Mouse (Mus musculus): Measurements from ENCODE around the gene Fdxr. TPM values are rescaled to one million over a fixed set of nuclear protein-coding genes. Genes with fewer than 3 reads are reported as not detected.

Fdxr gene
- polyA plus RNA-seq, 1 experiment from 2014 or later: 17.8 TPM

DNA sequence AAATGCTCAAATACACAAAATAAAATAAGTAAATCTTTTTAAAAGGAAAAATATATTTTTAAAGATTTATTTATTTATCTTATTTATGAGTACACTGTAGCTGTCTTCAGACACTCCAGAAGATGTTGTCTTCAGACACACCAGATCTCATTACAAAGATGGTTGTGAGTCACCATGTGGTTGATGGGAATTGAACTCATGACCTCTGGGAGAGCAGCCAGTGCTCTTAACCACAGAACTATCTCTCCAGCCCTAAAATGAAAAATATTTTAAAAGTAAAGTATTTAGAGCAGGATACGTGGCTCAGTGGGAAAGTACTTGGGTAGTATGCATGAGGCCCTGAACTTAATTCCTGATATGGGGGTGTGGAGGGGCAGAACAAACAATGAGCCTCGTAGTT lies 24.5 kb upstream of the Fdxr start:
- H3K9ac ChIP-seq: no peak overlapping the region
- ATAC-seq (ENCODE audit: insufficient read depth, low FRiP score, low read depth): no peak
- 74% methylated on average over 2 of the region's 2 CpGs for WGBS
- no peak overlapping the region for H3K27ac ChIP-seq
- H3K4me1 ChIP-seq: peaks cover 4% of the 10 kb centered on the region; the same call in 1 of the 2 replicates
- no peak overlapping the region for H3K4me2 ChIP-seq
- no peaks in the 10 kb centered on the region for H3K36me3 ChIP-seq
- no peaks in the 10 kb centered on the region for H3K9me3 ChIP-seq
- H3K4me3 ChIP-seq (replicated peaks): no peak overlapping the region
- peaks cover 6% of the 10 kb centered on the region for H3K27me3 ChIP-seq (replicated peaks)

DNA sequence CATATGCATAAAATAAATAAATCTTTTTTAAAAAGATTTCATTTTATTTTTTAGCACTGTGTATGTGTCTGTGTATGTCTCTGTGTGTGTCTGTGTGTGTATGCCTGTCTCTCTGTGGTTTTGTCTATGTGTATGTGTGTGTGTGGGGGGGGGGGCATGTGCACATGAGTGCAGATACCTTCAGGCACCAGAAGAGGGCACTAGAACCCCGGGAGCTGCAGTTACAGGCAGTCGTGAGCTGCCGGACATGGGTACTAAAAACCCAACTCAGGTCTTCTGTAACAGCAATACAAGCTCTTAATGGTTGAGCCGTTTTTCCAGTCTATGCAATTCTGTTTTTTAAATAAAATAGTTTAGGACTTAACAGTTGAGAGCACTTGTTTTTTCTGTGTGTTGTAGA lies 23.9 kb upstream of the Fdxr start:
- Histone ChIP-seq H3K4me3 (replicated peaks) (no peak overlapping the region), H3K4me1 (peaks cover 4% of the 10 kb centered on the region; the same call in 1 of the 2 replicates), H3K4me2 (no peak overlapping the region), H3K36me3 (no peaks in the 10 kb centered on the region), H3K27me3 (replicated peaks) (peaks cover 6% of the 10 kb centered on the region), H3K27ac (no peak overlapping the region), H3K9me3 (no peaks in the 10 kb centered on the region), H3K9ac (no peak overlapping the region)
- WGBS: 87% methylated on average over 4 of the region's 4 CpGs
- ATAC-seq (ENCODE audit: insufficient read depth, low FRiP score, low read depth): no peak

DNA sequence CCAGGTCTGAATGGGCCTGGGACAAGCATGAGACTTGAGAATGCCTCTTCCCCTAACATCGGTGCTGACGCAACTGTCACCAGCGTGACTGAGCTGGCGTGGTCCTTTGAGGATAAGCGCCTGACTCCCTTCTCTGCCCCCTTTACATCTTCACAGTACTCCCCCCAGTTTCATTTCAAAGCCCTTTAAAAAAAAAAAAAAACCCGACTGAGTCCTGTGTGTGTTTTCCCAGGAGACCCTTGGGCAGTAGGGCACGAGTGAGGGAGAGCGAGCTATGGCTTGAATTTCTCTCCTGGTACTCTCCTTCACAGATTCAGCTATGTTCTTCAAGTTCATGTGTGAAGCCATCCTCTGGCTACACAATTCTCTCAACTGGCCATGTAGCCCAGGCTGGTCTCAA lies 21.3 kb upstream of the Fdxr start:
- H3K27ac ChIP-seq: no peak overlapping the region
- peaks cover 6% of the 10 kb centered on the region for H3K27me3 ChIP-seq (replicated peaks)
- no peaks in the 10 kb centered on the region for H3K9me3 ChIP-seq
- H3K4me3 ChIP-seq (replicated peaks): no peak overlapping the region
- ATAC-seq (ENCODE audit: insufficient read depth, low FRiP score, low read depth): no peak
- no peak overlapping the region for H3K4me2 ChIP-seq
- WGBS: 67% methylated on average over 8 of the region's 8 CpGs
- H3K36me3 ChIP-seq: no peaks in the 10 kb centered on the region
- no peak overlapping the region for H3K9ac ChIP-seq
- peaks cover 4% of the 10 kb centered on the region; the same call in 1 of the 2 replicates for H3K4me1 ChIP-seq

DNA sequence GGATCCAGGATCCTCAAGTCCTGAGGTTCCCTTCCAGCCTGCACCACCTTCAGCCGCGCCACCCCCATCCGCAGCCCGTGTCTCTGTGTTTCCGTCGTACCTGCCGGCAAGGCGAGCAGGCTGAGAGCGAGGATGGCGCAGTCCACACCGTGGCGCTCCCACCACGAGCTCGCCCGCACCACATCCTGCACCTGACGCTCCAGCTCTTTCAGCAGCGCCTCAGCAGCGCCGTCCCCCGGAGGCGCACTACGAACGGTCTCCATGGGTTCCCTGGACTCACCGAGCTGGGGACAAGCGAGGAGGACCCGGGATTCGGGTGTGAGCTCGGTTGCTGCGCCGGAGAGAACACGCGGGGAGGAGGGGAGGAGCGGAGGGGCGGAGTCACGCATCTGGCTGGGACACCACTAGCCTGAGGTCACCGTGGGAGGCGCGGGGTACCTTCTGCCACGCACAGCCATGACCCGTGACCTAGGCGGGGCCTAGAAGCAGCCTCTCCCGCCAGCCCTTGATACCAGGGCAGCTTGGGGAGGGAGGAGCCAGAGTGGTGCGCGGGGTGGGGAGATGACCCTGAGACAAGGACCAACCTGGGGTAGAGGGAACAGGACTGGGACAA lies 20.5 kb upstream of the Fdxr start, which contains the start of gene Fads6:
Fads6 (minus strand) TSS at position 450 of the 613 bp plus-strand sequence.
- ATAC-seq (ENCODE audit: insufficient read depth, low FRiP score, low read depth): peak; percentile 61
- peak within 1 kb of the TSS; percentile 71 for H3K4me2 ChIP-seq
- peaks cover 6% of the 10 kb centered on the region for H3K27me3 ChIP-seq (replicated peaks)
- 0 out of 2 replicates have a peak within 1 kb of the TSS, but pooled peaks have one; percentile 9 for H3K27ac ChIP-seq
- peaks cover 4% of the 10 kb centered on the region; the same call in 1 of the 2 replicates for H3K4me1 ChIP-seq
- H3K9me3 ChIP-seq: no peaks in the 10 kb centered on the region
- H3K36me3 ChIP-seq: no peaks in the 10 kb centered on the region
- under 1% methylated on average over 44 of the region's 44 CpGs for WGBS
- peak within 1 kb of the TSS; percentile 42 for H3K4me3 ChIP-seq (replicated peaks)
- H3K9ac ChIP-seq: peak within 1 kb of the TSS; percentile 9; the same call in 1 of the 2 replicates

DNA sequence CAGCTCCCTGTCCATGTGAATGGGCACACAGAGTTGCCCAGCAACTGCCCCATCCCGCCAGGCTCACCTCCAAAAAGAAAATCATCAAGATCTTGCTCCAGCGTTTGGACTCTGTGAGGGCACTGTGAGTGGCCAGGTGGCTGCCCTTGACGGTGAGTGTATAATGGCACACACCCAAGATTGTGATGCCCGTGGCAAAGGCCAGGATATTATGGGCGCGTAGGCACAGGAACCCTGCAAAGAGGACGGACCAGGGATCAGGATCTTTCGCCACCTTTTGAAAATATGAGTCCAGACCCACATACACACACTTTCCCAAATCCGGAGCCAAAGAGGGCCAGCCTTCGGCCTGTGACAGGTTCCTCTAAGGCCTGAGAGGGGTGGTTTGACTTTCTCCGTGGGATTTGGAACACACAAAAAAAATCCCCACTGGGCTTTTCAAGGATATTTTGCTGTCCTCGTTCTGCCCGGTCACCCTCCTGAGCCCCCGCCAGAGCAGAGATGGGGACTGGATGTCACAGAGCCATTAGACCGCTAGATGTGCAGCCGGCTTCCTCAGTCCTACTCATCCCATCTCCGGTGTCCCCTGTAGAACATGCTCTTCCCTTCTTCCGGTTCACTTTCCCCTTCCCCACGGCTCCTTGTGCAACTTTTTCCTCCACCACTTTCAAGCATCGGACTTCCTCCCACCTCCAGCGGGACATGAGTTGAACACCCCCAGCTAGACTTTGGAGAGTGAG lies 19.8 kb upstream of the Fdxr start:
- Histone ChIP-seq H3K9ac (peak overlapping the region; percentile 9; the same call in 1 of the 2 replicates), H3K27ac (0 out of 2 replicates have a peak overlapping the region, but pooled peaks have one; percentile 3), H3K9me3 (no peaks in the 10 kb centered on the region), H3K4me1 (peaks cover 5% of the 10 kb centered on the region), H3K36me3 (no peaks in the 10 kb centered on the region), H3K4me3 (replicated peaks) (peak overlapping the region; percentile 42), H3K4me2 (peak overlapping the region; percentile 71), H3K27me3 (replicated peaks) (peaks cover 6% of the 10 kb centered on the region)
- ATAC-seq (ENCODE audit: insufficient read depth, low FRiP score, low read depth): no peak
- 54% methylated on average over 21 of the region's 21 CpGs for WGBS

DNA sequence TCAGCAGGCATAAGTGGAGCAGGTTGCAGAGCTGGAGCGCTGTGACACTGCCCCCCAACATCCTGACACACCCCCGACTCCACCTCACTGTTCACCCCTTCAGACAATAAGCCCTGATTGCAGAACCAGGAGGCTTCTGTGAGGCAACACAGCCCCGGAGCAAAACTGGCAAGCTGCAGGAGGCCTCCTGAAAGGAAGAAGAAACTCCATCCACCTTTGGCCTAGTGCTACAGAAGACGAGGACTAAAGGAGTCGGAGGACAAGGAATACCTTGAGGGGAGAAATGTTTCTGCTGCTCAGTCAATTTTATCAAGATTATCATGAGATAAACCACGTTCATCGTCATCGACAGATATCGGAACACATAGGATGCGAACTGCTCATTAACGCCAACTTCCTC lies 19.1 kb upstream of the Fdxr start:
- Histone ChIP-seq H3K4me2 (no peak overlapping the region; the same call in 1 of the 2 replicates), H3K4me3 (replicated peaks) (peak overlapping the region; percentile 42; the same call in 1 of the 2 replicates), H3K27ac (no peak overlapping the region), H3K36me3 (no peaks in the 10 kb centered on the region), H3K4me1 (peaks cover 11% of the 10 kb centered on the region), H3K27me3 (replicated peaks) (peaks cover 6% of the 10 kb centered on the region), H3K9ac (no peak overlapping the region), H3K9me3 (no peaks in the 10 kb centered on the region)
- 82% methylated on average over 11 of the region's 11 CpGs for WGBS
- ATAC-seq (ENCODE audit: insufficient read depth, low FRiP score, low read depth): no peak

DNA sequence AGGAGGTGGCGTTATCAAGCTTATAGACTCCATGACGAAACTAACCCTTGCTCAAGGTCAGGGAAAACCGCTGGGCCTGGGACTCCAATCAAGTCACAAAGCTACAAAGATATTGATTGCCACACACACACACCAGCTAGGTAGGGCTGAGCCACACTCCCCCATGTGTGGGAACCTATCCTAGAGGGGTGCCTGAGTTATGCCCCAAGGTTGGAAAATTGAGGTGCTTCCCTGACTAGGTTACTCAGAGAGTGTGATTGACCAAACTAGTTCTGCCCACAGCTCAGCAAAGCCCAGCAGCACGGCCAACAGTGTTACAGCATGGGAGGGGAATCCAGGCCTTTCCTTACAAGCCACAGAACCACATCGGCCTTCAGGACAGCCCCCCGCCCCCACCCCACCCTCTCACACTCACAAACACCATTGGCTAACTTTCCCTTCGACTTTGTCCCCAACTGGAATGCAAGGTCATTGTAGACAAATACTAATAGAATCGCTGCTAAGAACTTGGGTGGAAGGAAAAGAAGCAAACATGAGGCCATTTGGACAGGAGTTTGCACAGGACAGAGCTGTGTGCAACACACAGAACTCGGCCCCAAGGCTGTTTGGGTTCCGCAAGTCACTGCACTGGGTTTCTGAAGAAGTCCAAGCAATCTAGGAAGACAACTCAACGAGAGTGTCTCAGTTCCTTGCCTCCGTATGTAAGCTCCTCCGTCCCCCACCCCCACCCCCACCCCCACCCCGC lies 16.0 kb upstream of the Fdxr start:
- no peak overlapping the region for H3K4me3 ChIP-seq (replicated peaks)
- no peak overlapping the region for H3K4me2 ChIP-seq
- H3K27ac ChIP-seq: peak overlapping the region; percentile 77
- no peaks in the 10 kb centered on the region for H3K36me3 ChIP-seq
- H3K4me1 ChIP-seq: peaks cover 20% of the 10 kb centered on the region
- no peaks in the 10 kb centered on the region for H3K9me3 ChIP-seq
- no peaks in the 10 kb centered on the region; the same call in none of the 2 replicates for H3K27me3 ChIP-seq (replicated peaks)
- H3K9ac ChIP-seq: no peak overlapping the region
- no peak; the same call in none of the 2 replicates for ATAC-seq (ENCODE audit: insufficient read depth, low FRiP score, low read depth)
- 40% methylated on average over 14 of the region's 14 CpGs for WGBS

DNA sequence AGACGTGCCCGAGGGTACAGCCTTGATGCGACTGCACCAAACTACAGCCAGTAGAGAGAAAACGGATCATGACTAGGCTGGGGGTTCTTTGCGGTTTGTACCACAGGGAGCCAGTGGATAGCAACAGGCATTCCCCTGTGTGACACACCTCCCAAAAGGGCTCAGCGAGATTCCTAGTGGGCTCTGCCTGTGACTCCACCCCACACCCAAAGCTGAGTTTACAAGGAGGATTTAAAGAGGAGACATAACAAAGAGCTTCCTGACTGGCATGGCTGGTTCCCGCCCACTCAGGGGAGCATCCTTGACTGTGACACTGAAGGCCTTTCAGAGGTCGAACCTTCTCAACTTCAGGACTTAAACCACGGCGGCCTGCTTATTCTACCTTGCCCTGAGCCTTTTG lies 14.7 kb upstream of the Fdxr start:
- no peaks in the 10 kb centered on the region for H3K9me3 ChIP-seq
- H3K4me2 ChIP-seq: no peak overlapping the region
- peak overlapping the region; percentile 77 for H3K27ac ChIP-seq
- H3K36me3 ChIP-seq: no peaks in the 10 kb centered on the region
- H3K27me3 ChIP-seq (replicated peaks): no peaks in the 10 kb centered on the region
- no peak for ATAC-seq (ENCODE audit: insufficient read depth, low FRiP score, low read depth)
- H3K4me1 ChIP-seq: peaks cover 16% of the 10 kb centered on the region
- no peak overlapping the region for H3K9ac ChIP-seq
- H3K4me3 ChIP-seq (replicated peaks): no peak overlapping the region
- WGBS: 70% methylated on average over 10 of the region's 10 CpGs

DNA sequence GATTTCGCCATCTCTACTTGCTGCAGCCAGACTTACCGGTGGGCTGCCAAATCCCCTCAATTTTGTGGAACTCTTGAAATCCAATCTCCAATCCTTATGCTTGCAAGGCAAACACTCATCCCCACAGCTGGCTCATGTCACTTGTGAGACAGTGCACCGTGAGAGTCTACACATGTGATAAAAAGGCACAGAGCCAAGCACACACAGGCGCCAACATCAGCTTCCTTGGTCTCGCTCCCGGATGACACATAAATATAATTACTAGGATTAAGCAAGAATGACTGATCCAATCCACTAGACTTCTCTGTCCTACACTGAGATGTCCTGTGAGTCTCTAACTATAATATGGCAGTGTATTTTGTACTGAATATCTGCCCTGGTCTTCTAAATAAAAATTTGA lies 14.1 kb upstream of the Fdxr start:
- H3K9me3 ChIP-seq: no peaks in the 10 kb centered on the region
- no peak overlapping the region for H3K4me2 ChIP-seq
- no peaks in the 10 kb centered on the region for H3K27me3 ChIP-seq (replicated peaks)
- no peak overlapping the region for H3K4me3 ChIP-seq (replicated peaks)
- no peak overlapping the region for H3K9ac ChIP-seq
- H3K36me3 ChIP-seq: no peaks in the 10 kb centered on the region
- H3K4me1 ChIP-seq: peaks cover 16% of the 10 kb centered on the region
- WGBS: 28% methylated on average over 6 of the region's 6 CpGs
- peak; percentile 24; the same call in 1 of the 2 replicates for ATAC-seq (ENCODE audit: insufficient read depth, low FRiP score, low read depth)
- H3K27ac ChIP-seq: peak overlapping the region; percentile 77

DNA sequence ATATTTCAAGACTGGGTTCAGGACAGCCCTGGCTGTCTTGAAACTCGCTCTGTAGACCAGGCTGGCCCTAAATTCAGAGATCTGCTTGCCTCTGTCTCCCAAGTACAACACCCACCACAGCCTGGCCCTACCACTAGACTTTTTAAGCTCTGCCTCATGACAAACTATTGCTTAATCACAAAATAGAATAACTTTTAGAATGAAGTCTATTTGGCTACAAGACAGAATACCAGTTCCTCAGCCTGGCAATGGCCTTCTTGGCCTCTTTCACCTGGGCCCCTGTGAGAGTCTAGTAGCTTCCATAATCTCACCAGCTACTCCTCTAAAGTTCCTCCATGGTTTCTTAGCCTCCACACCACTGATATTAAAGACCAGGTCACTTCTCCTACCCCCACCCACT lies 13.5 kb upstream of the Fdxr start:
- H3K4me2 ChIP-seq: no peak overlapping the region
- no peak for ATAC-seq (ENCODE audit: insufficient read depth, low FRiP score, low read depth)
- peak overlapping the region; percentile 63 for H3K27ac ChIP-seq
- H3K27me3 ChIP-seq (replicated peaks): no peaks in the 10 kb centered on the region
- H3K4me1 ChIP-seq: peaks cover 16% of the 10 kb centered on the region
- WGBS: 89% methylated on average over 1 of the region's 1 CpGs
- H3K9ac ChIP-seq: no peak overlapping the region
- no peaks in the 10 kb centered on the region for H3K9me3 ChIP-seq
- H3K36me3 ChIP-seq: no peaks in the 10 kb centered on the region
- H3K4me3 ChIP-seq (replicated peaks): no peak overlapping the region

DNA sequence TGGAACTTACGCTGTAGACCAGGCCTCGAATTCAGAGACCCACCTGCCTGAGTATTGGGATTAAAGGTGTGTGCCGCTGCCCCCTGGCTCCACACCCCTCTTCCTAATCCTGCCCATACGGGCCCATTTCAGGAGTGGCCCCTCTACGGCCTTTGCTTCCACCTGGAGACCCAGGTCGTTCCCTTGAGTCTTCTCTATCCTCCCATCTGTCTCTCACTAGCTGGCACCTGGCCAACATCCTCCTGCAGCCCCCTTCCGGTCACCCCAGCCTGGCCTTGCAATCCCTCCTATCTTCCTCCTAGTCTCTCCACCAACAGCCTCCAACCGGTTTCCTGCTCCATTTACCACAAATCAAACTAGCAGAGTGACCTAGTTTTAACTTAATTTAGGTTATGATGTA lies 13.0 kb upstream of the Fdxr start:
- no peak for ATAC-seq (ENCODE audit: insufficient read depth, low FRiP score, low read depth)
- no peaks in the 10 kb centered on the region for H3K36me3 ChIP-seq

More for the DNA sequence above, 13.0 kb upstream of the Fdxr start:
- 0 out of 2 replicates have a peak overlapping the region, but pooled peaks have one; percentile 63 for H3K27ac ChIP-seq
- no peaks in the 10 kb centered on the region for H3K9me3 ChIP-seq
- H3K4me3 ChIP-seq (replicated peaks): no peak overlapping the region
- no peak overlapping the region for H3K9ac ChIP-seq
- H3K4me1 ChIP-seq: peaks cover 16% of the 10 kb centered on the region
- WGBS: 64% methylated on average over 8 of the region's 8 CpGs
- no peaks in the 10 kb centered on the region for H3K27me3 ChIP-seq (replicated peaks)
- H3K4me2 ChIP-seq: no peak overlapping the region
